Mouse (Mus musculus) forebrain, embryonic 12.5 days (tissue): ENCODE results near the gene Pgam1. TPM values are rescaled to one million over a fixed set of nuclear protein-coding genes. Genes with fewer than 3 reads are reported as not detected.
"Not testable (repeated sequence)": the region's sequence is repeated elsewhere in the genome, so short reads cannot be mapped to it uniquely, and the experiment has no call there.

ENCODE experiments used
- ATAC-seq: fragments of 200-750 bp; cut with Nextera tagmentation; 2 replicates; pipeline ENCODE4 v1.8.0; 2017; ENCODE audit warnings: moderate TSS enrichment; ENCODE audit not compliant: low FRiP score
- H3K27ac ChIP-seq: fragments of 300-500 bp; sonication (generic); 2 replicates; pipeline ENCODE4 v1.5.1; 2016; ENCODE audit warnings: mild to moderate bottlenecking
- H3K27me3 ChIP-seq: fragments of 300-500 bp; sonication (generic); 2 replicates; pipeline ENCODE4 v1.6.1; 2016; ENCODE audit warnings: mild to moderate bottlenecking
- H3K36me3 ChIP-seq: fragments of 300-500 bp; sonication (generic); replicated peaks from 2 replicates; pipeline ENCODE4 v1.6.1; 2016; ENCODE audit warnings: mild to moderate bottlenecking
- H3K4me1 ChIP-seq: fragments of 300-500 bp; sonication (generic); 2 replicates; pipeline ENCODE4 v1.6.1; 2016
- H3K4me2 ChIP-seq: fragments of 300-500 bp; sonication (generic); 2 replicates; pipeline ENCODE4 v1.6.1; 2016; ENCODE audit warnings: mild to moderate bottlenecking, moderate library complexity
- H3K4me3 ChIP-seq: fragments of 300-500 bp; sonication (generic); replicated peaks from 2 replicates; pipeline ENCODE4 v1.5.1; 2016; ENCODE audit warnings: mild to moderate bottlenecking
- H3K9ac ChIP-seq: fragments of 300-500 bp; sonication (generic); 2 replicates; pipeline ENCODE4 v1.6.1; 2016; ENCODE audit warnings: mild to moderate bottlenecking
- H3K9me3 ChIP-seq: fragments of 300-500 bp; sonication (generic); 2 replicates; pipeline ENCODE4 v1.6.1; 2016
- WGBS: fragments of 180-500 bp; shearing (Covaris S2); methylation state at CpG from one replicate; pipeline ENCODE4 v1.1.7; 2016; 5-methylcytosine and 5-hydroxymethylcytosine counted together
- polyA plus RNA-seq: library from polyadenylated mRNA; unstranded; fragments of >200 nt; fragmentation: Nextera tagmentation; extraction: Ambion mirVana; gene quantifications from 2 replicates; pipeline ENCODE4 v1.2.1, GENCODE M21; 2016

The Pgam1 gene
- polyA plus RNA-seq, 1 experiment from 2014 or later = 639 TPM

DNA sequence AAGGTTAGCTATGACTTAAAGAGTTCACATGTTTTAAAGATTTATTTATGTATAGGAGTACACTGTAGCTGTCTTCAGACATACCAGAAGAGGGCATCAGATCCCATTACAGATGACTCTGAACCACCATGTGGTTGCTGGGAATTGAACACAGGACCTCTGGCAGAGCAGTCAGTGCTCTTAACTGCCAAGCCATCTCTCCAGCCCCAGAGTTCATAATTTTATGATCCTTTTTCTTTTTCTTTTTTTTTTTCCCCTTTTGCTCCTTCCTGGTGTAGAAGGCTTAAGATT lies 2.8 kb downstream of the Pgam1 start:
- H3K9me3 ChIP-seq, H3K9ac ChIP-seq, H3K27me3 ChIP-seq, ATAC-seq, H3K27ac ChIP-seq, H3K4me3 ChIP-seq: not testable (repeated sequence)
- H3K4me2 ChIP-seq = peak overlapping the region; percentile 74; the same call in 1 of the 2 replicates
- H3K36me3 ChIP-seq = peaks cover 30% of the 10 kb centered on the region
- H3K4me1 ChIP-seq = peaks cover 18% of the 10 kb centered on the region

DNA sequence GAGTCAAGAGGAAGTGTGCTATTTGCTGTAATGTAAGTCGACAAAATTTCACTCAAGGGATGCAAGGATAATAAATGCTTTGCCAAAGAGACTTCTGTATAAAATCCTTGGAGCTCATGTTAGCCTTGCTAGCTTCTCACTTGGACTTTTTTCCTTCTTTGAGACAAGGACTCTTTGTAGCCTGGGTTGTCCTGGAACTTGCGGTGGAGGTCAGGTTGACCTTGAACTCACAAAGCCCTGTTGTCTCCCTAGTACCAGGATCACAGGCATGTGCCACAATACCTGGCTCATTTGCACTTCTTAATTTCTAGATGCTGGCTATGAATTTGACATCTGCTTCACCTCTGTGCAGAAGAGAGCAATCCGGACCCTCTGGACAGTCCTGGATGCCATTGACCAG lies 3.6 kb downstream of the Pgam1 start:
- peaks cover 35% of the 10 kb centered on the region for H3K36me3 ChIP-seq
- no peak overlapping the region for H3K27ac ChIP-seq
- H3K27me3 ChIP-seq = no peaks in the 10 kb centered on the region
- no peak for ATAC-seq
- H3K4me3 ChIP-seq = no peak overlapping the region
- WGBS = 97% methylated on average over 3 of the region's 3 CpGs
- peaks cover 18% of the 10 kb centered on the region for H3K4me1 ChIP-seq
- no peak overlapping the region for H3K4me2 ChIP-seq
- no peak overlapping the region for H3K9ac ChIP-seq
- H3K9me3 ChIP-seq = no peaks in the 10 kb centered on the region

DNA sequence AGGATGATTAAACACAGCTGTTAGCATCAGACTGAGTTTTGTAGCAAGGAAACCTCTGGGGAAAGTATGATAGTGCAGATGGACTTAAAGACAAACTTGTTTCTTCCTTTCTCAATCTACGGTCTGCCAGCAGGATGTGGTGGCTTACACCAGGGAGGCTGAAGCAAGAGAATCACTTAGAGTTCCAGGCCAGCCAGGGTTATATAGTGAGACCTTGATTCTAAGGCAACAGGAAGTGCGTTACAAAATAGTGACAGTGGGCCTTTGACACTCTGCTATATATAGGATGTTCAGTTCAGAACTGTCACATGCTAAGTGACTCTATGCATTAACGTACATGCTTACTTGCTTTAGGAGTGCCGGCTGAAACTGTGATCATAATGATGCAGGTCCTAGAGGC lies 5.1 kb downstream of the Pgam1 start:
- ATAC-seq = no peak
- H3K4me1 ChIP-seq = peaks cover 18% of the 10 kb centered on the region
- H3K27me3 ChIP-seq = no peaks in the 10 kb centered on the region
- H3K4me2 ChIP-seq = no peak overlapping the region
- no peak overlapping the region for H3K4me3 ChIP-seq
- WGBS = 92% methylated on average over 4 of the region's 4 CpGs
- H3K9me3 ChIP-seq = no peaks in the 10 kb centered on the region
- H3K9ac ChIP-seq = no peak overlapping the region
- no peak overlapping the region for H3K27ac ChIP-seq
- peaks cover 49% of the 10 kb centered on the region for H3K36me3 ChIP-seq

DNA sequence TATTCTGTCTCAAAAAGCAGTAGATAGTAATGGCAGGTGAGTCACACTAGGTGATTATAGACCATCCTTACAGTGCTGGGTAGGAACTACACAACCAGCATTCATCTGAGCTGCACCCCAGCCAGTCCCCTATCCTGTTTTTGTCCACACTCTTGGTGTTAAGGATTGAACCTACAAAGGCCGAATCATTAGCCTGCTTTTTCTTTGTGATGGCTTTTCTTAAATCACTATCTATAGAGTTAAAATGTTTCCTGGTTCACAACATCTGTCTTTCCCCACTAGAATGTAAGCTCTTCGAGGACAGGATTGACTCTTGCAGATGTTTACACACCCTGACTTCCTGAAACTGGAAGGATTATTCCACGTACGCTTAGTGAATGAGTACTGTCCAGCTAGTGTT lies 7.7 kb downstream of the Pgam1 start:
- WGBS = 79% methylated on average over 4 of the region's 4 CpGs
- H3K36me3 ChIP-seq = peaks cover 68% of the 10 kb centered on the region

GRCm38 (mm10) chr19:41920412-41921067 lies 8.8 kb downstream of the Pgam1 start:
- no peak for ATAC-seq
- Histone ChIP-seq H3K4me2 (no peak overlapping the region), H3K9ac (no peak overlapping the region), H3K9me3 (no peaks in the 10 kb centered on the region), H3K4me3 (no peak overlapping the region), H3K36me3 (peaks cover 73% of the 10 kb centered on the region), H3K4me1 (no peaks in the 10 kb centered on the region), H3K27me3 (no peaks in the 10 kb centered on the region), H3K27ac (no peak overlapping the region)
- 82% methylated on average over 5 of the region's 5 CpGs for WGBS

More for the DNA sequence above, 7.7 kb downstream of the Pgam1 start:
- H3K9me3 ChIP-seq = no peaks in the 10 kb centered on the region
- H3K4me3 ChIP-seq = no peak overlapping the region
- no peak for ATAC-seq
- H3K4me1 ChIP-seq = peaks cover 2% of the 10 kb centered on the region; the same call in 1 of the 2 replicates
- no peak overlapping the region for H3K4me2 ChIP-seq
- no peaks in the 10 kb centered on the region for H3K27me3 ChIP-seq
- no peak overlapping the region for H3K27ac ChIP-seq
- no peak overlapping the region for H3K9ac ChIP-seq

DNA sequence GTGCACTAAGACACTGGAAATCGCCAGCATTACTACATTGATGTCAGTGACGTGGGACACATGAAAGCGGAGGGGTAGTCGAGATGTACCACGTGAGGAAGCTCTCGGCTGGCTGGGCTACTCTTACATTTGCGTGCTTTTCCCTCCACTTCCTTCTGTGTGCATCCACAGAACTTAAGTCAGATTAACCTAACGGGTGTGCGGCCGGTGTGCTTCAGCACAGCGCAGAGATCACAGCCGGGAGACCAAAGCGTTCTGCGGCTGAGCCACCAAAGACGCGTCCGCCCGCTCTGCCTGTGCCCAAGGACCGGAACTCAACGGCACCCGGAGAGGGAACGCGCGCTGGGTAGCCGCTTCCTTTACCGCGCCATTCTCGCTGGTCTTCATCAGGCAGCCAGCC lies 21.0 kb downstream of the Pgam1 start:
- Histone ChIP-seq H3K4me3 (peak overlapping the region; percentile 80), H3K36me3 (peaks cover 35% of the 10 kb centered on the region), H3K27ac (peak overlapping the region; percentile 5; the same call in 1 of the 2 replicates), H3K9me3 (no peaks in the 10 kb centered on the region), H3K4me2 (peak overlapping the region; percentile 92), H3K9ac (peak overlapping the region; percentile 72), H3K27me3 (no peaks in the 10 kb centered on the region), H3K4me1 (peaks cover 19% of the 10 kb centered on the region)
- WGBS = under 1% methylated on average over 28 of the region's 28 CpGs
- ATAC-seq = 0 out of 2 replicates have a peak, but pooled peaks have one; percentile 30

DNA sequence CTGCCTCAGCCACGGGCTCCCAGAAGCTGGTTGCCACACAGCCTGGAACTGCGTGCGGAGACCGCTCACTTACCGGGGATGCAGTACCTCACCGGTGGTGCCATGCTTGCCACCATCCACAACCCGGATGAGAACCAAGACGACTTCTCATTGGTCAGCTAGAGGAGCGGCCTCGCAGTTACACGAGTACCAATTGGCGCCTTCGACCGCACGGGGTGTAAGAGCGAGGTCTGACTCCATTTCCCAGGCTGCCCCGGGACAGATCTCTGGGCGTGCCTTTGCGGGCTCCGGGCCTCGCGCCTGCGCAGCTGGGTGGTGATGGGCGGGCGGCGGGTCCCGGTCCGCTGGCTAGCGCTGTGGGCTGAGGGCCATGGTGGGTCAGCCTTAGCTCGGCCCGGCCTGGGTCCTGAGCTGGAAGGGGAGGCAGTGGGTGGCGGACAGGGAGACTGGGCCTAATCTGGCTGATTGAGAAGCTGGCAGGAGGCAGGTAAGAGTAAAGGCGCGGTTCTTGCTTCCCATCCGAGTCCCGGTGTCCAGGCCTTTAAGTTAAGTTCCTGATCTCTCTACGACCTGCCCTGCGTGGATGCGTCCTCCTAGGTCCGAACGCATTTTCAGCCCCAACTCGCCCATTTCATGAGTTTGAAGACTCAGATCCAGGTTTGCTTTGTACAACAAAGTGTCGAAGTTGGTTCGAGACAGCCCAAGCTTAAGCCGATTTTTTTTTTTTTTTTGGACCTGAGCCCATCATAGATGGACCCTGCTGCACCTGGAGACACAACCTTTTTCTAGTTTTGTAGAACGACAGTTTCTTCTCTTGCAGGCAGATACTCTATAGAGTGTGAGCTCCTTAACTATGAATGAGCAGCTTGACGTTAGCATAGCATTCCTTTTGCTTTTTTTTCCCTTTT lies 21.7 kb downstream of the Pgam1 start, which contains the start of the genes Exosc1 and Zdhhc16:
Gene Exosc1, minus strand, starts transcription at position 245 of the 908 bp plus-strand sequence.
Gene Zdhhc16, plus strand, starts transcription at position 302 of the 908 bp plus-strand sequence.
- peak within 1 kb of the TSS; percentile 92 for H3K4me2 ChIP-seq
- peak within 1 kb of the TSS; percentile 5 for H3K27ac ChIP-seq
- peak within 1 kb of the TSS; percentile 80 for H3K4me3 ChIP-seq
- H3K4me1 ChIP-seq = peaks cover 19% of the 10 kb centered on the region
- under 1% methylated on average over 47 of the region's 47 CpGs for WGBS
- no peaks in the 10 kb centered on the region for H3K9me3 ChIP-seq
- peak; percentile 100 for ATAC-seq
- peaks cover 34% of the 10 kb centered on the region for H3K36me3 ChIP-seq
- H3K27me3 ChIP-seq = no peaks in the 10 kb centered on the region
- H3K9ac ChIP-seq = peak within 1 kb of the TSS; percentile 72

GRCm38 (mm10) chr19:41934124-41934523 lies 22.4 kb downstream of the Pgam1 start:
- H3K9me3 ChIP-seq = no peaks in the 10 kb centered on the region
- H3K27ac ChIP-seq = no peak overlapping the region; the same call in 1 of the 2 replicates
- WGBS = 44% methylated on average over 6 of the region's 6 CpGs
- H3K9ac ChIP-seq = peak overlapping the region; percentile 72
- peaks cover 19% of the 10 kb centered on the region for H3K4me1 ChIP-seq
- H3K27me3 ChIP-seq = no peaks in the 10 kb centered on the region
- peak overlapping the region; percentile 80 for H3K4me3 ChIP-seq
- ATAC-seq = no peak
- peaks cover 32% of the 10 kb centered on the region for H3K36me3 ChIP-seq
- peak overlapping the region; percentile 64 for H3K4me2 ChIP-seq

GRCm38 (mm10) chr19:41935921-41936320 lies 24.2 kb downstream of the Pgam1 start:
- ATAC-seq = no peak
- H3K4me3 ChIP-seq = no peak overlapping the region
- no peak overlapping the region for H3K4me2 ChIP-seq
- WGBS = 100% methylated on average over 1 of the region's 1 CpGs
- peaks cover 40% of the 10 kb centered on the region for H3K36me3 ChIP-seq
- no peaks in the 10 kb centered on the region for H3K27me3 ChIP-seq
- H3K9me3 ChIP-seq = no peaks in the 10 kb centered on the region
- H3K9ac ChIP-seq = no peak overlapping the region
- H3K4me1 ChIP-seq = peaks cover 19% of the 10 kb centered on the region
- H3K27ac ChIP-seq = no peak overlapping the region

DNA sequence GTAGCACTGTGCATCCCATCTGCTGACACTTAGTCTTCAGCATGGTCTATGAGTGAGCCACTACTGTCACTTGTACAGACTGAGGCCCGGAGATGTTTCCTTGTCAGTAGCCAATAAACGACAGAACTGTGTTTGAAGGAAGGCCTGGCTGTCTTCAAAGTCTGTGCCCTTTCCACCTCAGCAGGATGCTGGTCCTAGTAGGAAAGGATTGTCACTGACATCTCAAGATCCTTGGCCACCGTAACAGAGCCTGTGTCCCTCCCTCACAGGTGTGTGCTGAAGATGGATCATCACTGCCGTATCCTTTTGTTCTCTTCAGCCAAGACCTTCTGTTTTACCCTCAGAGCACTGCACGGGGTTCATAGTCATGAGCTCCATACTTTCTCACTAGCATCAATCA lies 26.8 kb downstream of the Pgam1 start:
- Histone ChIP-seq H3K27ac (no peak overlapping the region), H3K4me2 (no peak overlapping the region), H3K4me3 (no peak overlapping the region), H3K9me3 (no peaks in the 10 kb centered on the region), H3K9ac (no peak overlapping the region), H3K27me3 (no peaks in the 10 kb centered on the region), H3K4me1 (peaks cover 9% of the 10 kb centered on the region), H3K36me3 (peaks cover 62% of the 10 kb centered on the region)
- no peak for ATAC-seq
- WGBS = 85% methylated on average over 5 of the region's 5 CpGs

DNA sequence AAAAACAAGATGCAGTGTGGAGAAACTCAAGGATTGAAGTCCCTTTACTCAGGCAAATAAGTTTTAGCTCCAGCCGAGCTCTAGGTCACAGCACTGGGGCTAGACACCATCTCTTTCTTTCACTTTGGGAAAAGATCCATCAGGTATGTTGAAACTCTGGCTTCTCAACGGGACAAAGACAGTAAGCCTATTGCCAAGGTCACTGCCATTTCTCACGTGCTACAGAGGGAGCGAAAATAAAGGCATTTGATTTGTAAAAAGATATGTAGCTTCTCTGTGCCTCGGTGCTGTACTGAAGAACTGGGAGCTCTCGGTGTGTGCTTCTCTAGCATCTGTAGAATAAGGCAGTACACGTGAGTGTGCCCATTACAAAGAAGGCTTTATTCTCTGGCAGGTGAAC lies 32.1 kb downstream of the Pgam1 start:
- Histone ChIP-seq H3K27ac (no peak overlapping the region), H3K9me3 (no peaks in the 10 kb centered on the region), H3K9ac (no peak overlapping the region), H3K4me2 (no peak overlapping the region), H3K36me3 (peaks cover 95% of the 10 kb centered on the region), H3K4me3 (no peak overlapping the region), H3K27me3 (no peaks in the 10 kb centered on the region), H3K4me1 (no peaks in the 10 kb centered on the region)
- WGBS = 93% methylated on average over 7 of the region's 7 CpGs
- no peak for ATAC-seq

GRCm38 (mm10) chr19:41952287-41952686 lies 40.6 kb downstream of the Pgam1 start:
- Histone ChIP-seq H3K27me3 (no peaks in the 10 kb centered on the region), H3K27ac (no peak overlapping the region), H3K36me3 (peaks cover 95% of the 10 kb centered on the region), H3K4me3 (no peak overlapping the region), H3K9ac (no peak overlapping the region), H3K9me3 (no peaks in the 10 kb centered on the region), H3K4me2 (no peak overlapping the region), H3K4me1 (no peaks in the 10 kb centered on the region)
- WGBS = 86% methylated on average over 4 of the region's 4 CpGs
- no peak for ATAC-seq
